Mouse (Mus musculus) CH12.LX (cell line): Measurements from ENCODE around the gene Sparc. TPM values are rescaled to one million over a fixed set of nuclear protein-coding genes. Genes with fewer than 3 reads are reported as not detected.

ENCODE experiments used
- DNase-seq: peaks from one replicate; pipeline ENCODE4 v3.0.0-alpha.2; 2013; ENCODE audit errors: extremely low read depth
- H3K27ac ChIP-seq: 2 replicates; pipeline ENCODE4 v1.5.1; 2012; ENCODE audit warnings: low read depth, mild to moderate bottlenecking, control low read depth, moderate library complexity; ENCODE audit not compliant: insufficient read depth
- H3K27me3 ChIP-seq: replicated peaks from 2 replicates; pipeline ENCODE3; 2012; ENCODE audit warnings: inconsistent platforms
- H3K36me3 ChIP-seq, 2 experiments: replicated peaks in 1 of 2; 2 replicates each; pipeline versions ENCODE3 to v1.6.1; 2012; ENCODE audit warnings: inconsistent platforms in 1 of 2, low read length in 1 of 2, mild to moderate bottlenecking in 1 of 2, mixed read lengths in 1 of 2, moderate library complexity in 1 of 2; ENCODE audit not compliant: control insufficient read depth in 1 of 2, insufficient read depth in 1 of 2
- H3K4me1 ChIP-seq, 2 experiments: 2 replicates each; pipeline ENCODE4 v1.6.1; 2012; ENCODE audit warnings: inconsistent platforms in 1 of 2, moderate library complexity in 1 of 2; ENCODE audit not compliant: insufficient read depth in 2 of 2, control insufficient read depth in 1 of 2
- H3K4me2 ChIP-seq: 2 replicates; pipeline ENCODE4 v1.6.1; 2012; ENCODE audit warnings: low read depth, mild to moderate bottlenecking, control low read depth; ENCODE audit not compliant: poor library complexity, insufficient read depth, severe bottlenecking
- H3K4me3 ChIP-seq, 3 experiments: fragments of 150-350 bp in 1 of 3; sonication (generic) in 1 of 3; replicated peaks in 1 of 3; 2 replicates each; pipeline versions ENCODE3 to v1.5.1; 2011 to 2012; ENCODE audit warnings: low read depth in 2 of 3, low read length in 2 of 3, mild to moderate bottlenecking in 2 of 3, moderate library complexity in 2 of 3, control low read depth in 1 of 3, improper control_type of control experiment in 1 of 3, inconsistent platforms in 1 of 3, mixed read lengths in 1 of 3; ENCODE audit not compliant: poor library complexity in 1 of 3
- H3K79me2 ChIP-seq: replicated peaks from 2 replicates; pipeline ENCODE4 v1.6.1; 2012; ENCODE audit warnings: mild to moderate bottlenecking, moderate library complexity; ENCODE audit not compliant: control insufficient read depth, poor library complexity, insufficient read depth, severe bottlenecking; ENCODE audit errors: extremely low read depth
- H3K9ac ChIP-seq: 2 replicates; pipeline ENCODE4 v1.6.1; 2012; ENCODE audit warnings: low read depth, mild to moderate bottlenecking, control low read depth, moderate library complexity; ENCODE audit not compliant: insufficient read depth
- H3K9me3 ChIP-seq: replicated peaks from 2 replicates; pipeline ENCODE3; 2012; ENCODE audit warnings: low read length, inconsistent platforms, mixed read lengths
- BHLHE40 ChIP-seq: IDR thresholded peaks from 2 replicates; pipeline ENCODE4 v1.6.1; 2011; ENCODE audit warnings: mild to moderate bottlenecking, low read depth, low read length, improper control_type of control experiment
- CHD2 ChIP-seq: IDR thresholded peaks from 2 replicates; pipeline ENCODE4 v1.6.1; 2011; ENCODE audit warnings: low read length, improper control_type of control experiment
- CTCF ChIP-seq, 2 experiments: IDR thresholded peaks in 1 of 2; conservative IDR thresholded peaks in 1 of 2; 2 replicates each; pipeline ENCODE4 v1.5.1; 2011 to 2012; ENCODE audit warnings: low read depth in 2 of 2, low read length in 2 of 2, improper control_type of control experiment in 1 of 2, inconsistent platforms in 1 of 2, mild to moderate bottlenecking in 1 of 2, moderate library complexity in 1 of 2
- E2F4 ChIP-seq: IDR thresholded peaks from 2 replicates; pipeline ENCODE4 v1.6.1; 2011; ENCODE audit warnings: low read depth, low read length, improper control_type of control experiment; ENCODE audit not compliant: insufficient replicate concordance
- EP300 ChIP-seq: IDR thresholded peaks from 2 replicates; pipeline ENCODE4 v1.6.1; 2011; ENCODE audit warnings: low read length, improper control_type of control experiment
- ETS1 ChIP-seq: conservative IDR thresholded peaks from 2 replicates; pipeline ENCODE4 v1.6.1; 2012; ENCODE audit warnings: low read depth, mild to moderate bottlenecking, inconsistent platforms, low read length, improper control_type of control experiment, moderate library complexity
- HCFC1 ChIP-seq: IDR thresholded peaks from 2 replicates; pipeline ENCODE4 v1.6.1; 2012; ENCODE audit warnings: low read depth, mild to moderate bottlenecking, inconsistent platforms, low read length, improper control_type of control experiment
- IRF4 ChIP-seq: IDR thresholded peaks from 2 replicates; pipeline ENCODE4 v1.6.1; 2014; ENCODE audit warnings: low read depth, mild to moderate bottlenecking, inconsistent platforms, low read length, improper control_type of control experiment
- JUN ChIP-seq: IDR thresholded peaks from 2 replicates; pipeline ENCODE4 v1.6.1; 2011; ENCODE audit warnings: low read depth, mild to moderate bottlenecking, low read length, improper control_type of control experiment, moderate library complexity; ENCODE audit not compliant: insufficient read depth
- JUND ChIP-seq: conservative IDR thresholded peaks from 2 replicates; pipeline ENCODE4 v1.6.1; 2011; ENCODE audit warnings: low read depth, low read length, improper control_type of control experiment
- KAT2A ChIP-seq: IDR thresholded peaks from 2 replicates; pipeline ENCODE4 v1.6.1; 2012; ENCODE audit warnings: low read length, improper control_type of control experiment, inconsistent platforms; ENCODE audit not compliant: insufficient replicate concordance
- MEF2A ChIP-seq: IDR thresholded peaks from 2 replicates; pipeline ENCODE4 v1.6.1; 2014; ENCODE audit warnings: low read depth, mild to moderate bottlenecking, inconsistent platforms, low read length, improper control_type of control experiment, borderline replicate concordance
- MXI1 ChIP-seq: IDR thresholded peaks from 2 replicates; pipeline ENCODE4 v1.6.1; 2011; ENCODE audit warnings: mild to moderate bottlenecking, low read depth, low read length, improper control_type of control experiment
- NELFE ChIP-seq: IDR thresholded peaks from 2 replicates; pipeline ENCODE4 v1.6.1; 2011; ENCODE audit warnings: low read depth, low read length, improper control_type of control experiment
- POLR2AphosphoS2 ChIP-seq: IDR thresholded peaks from 2 replicates; pipeline ENCODE4 v1.6.1; 2011; ENCODE audit warnings: low read depth, low read length, improper control_type of control experiment
- RCOR1 ChIP-seq: conservative IDR thresholded peaks from 2 replicates; pipeline ENCODE4 v1.6.1; 2012; ENCODE audit warnings: low read depth, mild to moderate bottlenecking, inconsistent platforms, low read length, improper control_type of control experiment
- SMC3 ChIP-seq: IDR thresholded peaks from 2 replicates; pipeline ENCODE4 v1.6.1; 2011; ENCODE audit warnings: low read depth, low read length, improper control_type of control experiment
- USF1 ChIP-seq: IDR thresholded peaks from 2 replicates; pipeline ENCODE4 v1.6.1; 2014; ENCODE audit warnings: low read depth, mild to moderate bottlenecking, inconsistent platforms, low read length, improper control_type of control experiment
- USF2 ChIP-seq: conservative IDR thresholded peaks from 2 replicates; pipeline ENCODE4 v1.6.1; 2011; ENCODE audit warnings: low read depth, low read length, improper control_type of control experiment
- ZKSCAN1 ChIP-seq: IDR thresholded peaks from 2 replicates; pipeline ENCODE4 v1.6.1; 2012; ENCODE audit warnings: low read depth, inconsistent platforms, low read length, improper control_type of control experiment, borderline replicate concordance
- ZMIZ1 ChIP-seq: IDR thresholded peaks from 2 replicates; pipeline ENCODE4 v1.6.1; 2012; ENCODE audit warnings: low read depth, mild to moderate bottlenecking, inconsistent platforms, low read length, improper control_type of control experiment
- ZNF384 ChIP-seq: IDR thresholded peaks from 2 replicates; pipeline ENCODE4 v1.6.1; 2012; ENCODE audit warnings: low read depth, low read length, improper control_type of control experiment, inconsistent platforms
- dilution Hi-C: fragments of 300-500 bp; cut with MboI; formaldehyde crosslinking; loops from 2 replicates; pipeline ENCODE4 v1.14.3; 2020; ENCODE audit warnings: low sequenced_read_pairs; ENCODE audit not compliant: extremely low pct_unique_long_range_greater_than_20kb, extremely low pct_ligation_motif_present
- in situ Hi-C: fragments of 300-500 bp; cut with MboI; formaldehyde crosslinking; loops from 3 replicates; pipeline ENCODE4 v1.14.3; 2019; ENCODE audit warnings: low sequenced_read_pairs, low pct_ligation_motif_present, low pct_unique_long_range_greater_than_20kb, mixed read lengths
- polyA plus RNA-seq: library from polyadenylated mRNA; unstranded; fragments of >175 nt; gene quantifications from 2 replicates; pipeline ENCODE4 v1.2.1, GENCODE M21; 2012; ENCODE audit warnings: low read depth; ENCODE audit not compliant: insufficient read length
- total RNA-seq, 2 experiments: library from RNA; depleted of rRNA; stranded (reverse); fragments of 300-350 nt in 1 of 2; fragments of >200 nt in 1 of 2; gene quantifications; 2 replicates each; pipeline ENCODE4 v1.2.3; 2012 to 2014

Gene Sparc
- total and polyA plus RNA-seq, 3 experiments = 0.13 to 0.57 TPM; not detected in 1

- peaks cover 10% of the 10 kb centered on the region for H3K27me3 ChIP-seq
- no peak overlapping the region for H3K4me3 ChIP-seq
- H3K4me2 ChIP-seq = peak overlapping the region; percentile 96
- peaks cover 4 to 18% of the 10 kb centered on the region in 2 experiments for H3K4me1 ChIP-seq
- in situ Hi-C loops (loop anchor here (25.0 kb wide), 1 partner anchor 507 kb away; no protein-coding TSS in a partner anchor), dilution Hi-C loops (no loop called here)
- H3K9me3 ChIP-seq = no peaks in the 10 kb centered on the region
- no peaks in the 10 kb centered on the region for H3K79me2 ChIP-seq
- TF ChIP-seq EP300 = peak; percentile 46; the same call in 1 of the 2 replicates
- TF ChIP-seq ETS1 = no peak
- TF ChIP-seq KAT2A = no peak
- peak; percentile 75 for TF ChIP-seq ZNF384
- TF ChIP-seq BHLHE40 = no peak
- DNase-seq = no peak
- peak overlapping the region; percentile 43 for H3K9ac ChIP-seq
- no peaks in the 10 kb centered on the region for H3K36me3 ChIP-seq
- no peak overlapping the region for H3K27ac ChIP-seq
Observed at GRCm38 (mm10) chr11:55394592-55394991, 28.4 kb downstream of the Sparc start.

DNA sequence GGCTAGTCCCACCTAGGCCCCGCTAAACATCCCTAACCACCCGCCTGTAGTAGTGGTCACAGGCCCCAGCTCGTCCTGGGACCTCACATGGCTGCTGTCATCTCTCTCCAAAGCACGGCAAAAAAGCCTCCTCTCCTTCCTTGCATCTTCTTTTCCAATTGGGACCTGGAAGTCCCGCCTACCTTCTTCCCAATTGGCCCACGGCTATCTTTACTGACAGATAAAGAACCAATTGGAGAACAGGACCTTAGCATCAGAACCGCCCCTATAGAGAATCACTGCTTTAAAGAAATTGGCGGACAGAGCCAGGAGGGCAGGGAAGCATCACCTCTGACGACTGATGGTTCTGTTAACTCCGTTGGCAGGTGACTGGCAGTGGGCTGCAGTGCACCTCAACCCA, 30.5 kb downstream of the Sparc start:
- no peak overlapping the region for H3K9ac ChIP-seq
- in situ Hi-C loops (loop anchor here (25.0 kb wide), 1 partner anchor 505 kb away; no protein-coding TSS in a partner anchor), dilution Hi-C loops (no loop called here)
- peaks cover 7% of the 10 kb centered on the region for H3K9me3 ChIP-seq
- peaks cover 4 to 18% of the 10 kb centered on the region in 2 experiments for H3K4me1 ChIP-seq
- no peaks in the 10 kb centered on the region for H3K36me3 ChIP-seq
- H3K27me3 ChIP-seq = peaks cover 6% of the 10 kb centered on the region
- no peak overlapping the region for H3K27ac ChIP-seq
- H3K79me2 ChIP-seq = no peaks in the 10 kb centered on the region
- no peak overlapping the region for H3K4me2 ChIP-seq
- no peak overlapping the region for H3K4me3 ChIP-seq
- TF ChIP-seq RCOR1 = no peak
- TF ChIP-seq POLR2AphosphoS2 = no peak
- no peak for TF ChIP-seq MXI1
- TF ChIP-seq CTCF (conservative IDR thresholded peaks at IDR 0.05 in 1 of 2, IDR thresholded peaks at IDR 0.05 in 1 of 2; ENCODE audit: low read depth in 2 of 2, low read length in 2 of 2) = no peak
- TF ChIP-seq ZKSCAN1 = no peak
- TF ChIP-seq E2F4 = no peak
- TF ChIP-seq JUN = no peak
- no peak for TF ChIP-seq CHD2
- no peak for TF ChIP-seq HCFC1
- no peak for TF ChIP-seq NELFE
- no peak for TF ChIP-seq USF1
- TF ChIP-seq MEF2A = no peak
- no peak for TF ChIP-seq JUND
- TF ChIP-seq USF2 = no peak
- no peak for TF ChIP-seq SMC3
- no peak for TF ChIP-seq IRF4
- no peak for TF ChIP-seq ZMIZ1
- TF ChIP-seq, all 38 proteins: peak for 0
- no peak for DNase-seq
